Mouse (Mus musculus) forebrain, postnatal 0 days (tissue): ENCODE measurements around the gene Tcf7l1. TPM values are rescaled to one million over a fixed set of nuclear protein-coding genes. Genes with fewer than 3 reads are reported as not detected.

ENCODE experiments used
- ATAC-seq: fragments of 200-750 bp; cut with Nextera tagmentation; 2 replicates; pipeline ENCODE4 v1.8.0; 2017; ENCODE audit warnings: mild to moderate bottlenecking, moderate library complexity
- DNase-seq: peaks from one replicate; pipeline ENCODE4 v3.0.0-alpha.2; 2015
- H3K27ac ChIP-seq: fragments of 300-500 bp; sonication (generic); 2 replicates; pipeline ENCODE4 v1.5.1; 2014; ENCODE audit warnings: low read depth, mild to moderate bottlenecking, antibody characterized with exemption, low read length, moderate library complexity, mixed read lengths
- H3K27me3 ChIP-seq: fragments of 300-500 bp; sonication (generic); 2 replicates; pipeline ENCODE4 v1.6.1; 2014; ENCODE audit warnings: mild to moderate bottlenecking, low read length, mixed read lengths; ENCODE audit not compliant: insufficient read depth
- H3K36me3 ChIP-seq: fragments of 300-500 bp; sonication (generic); 2 replicates; pipeline ENCODE4 v1.6.1; 2014; ENCODE audit warnings: mild to moderate bottlenecking, moderate library complexity; ENCODE audit not compliant: insufficient read depth
- H3K4me1 ChIP-seq: fragments of 300-500 bp; sonication (generic); 2 replicates; pipeline ENCODE4 v1.6.1; 2014; ENCODE audit warnings: antibody characterized with exemption; ENCODE audit not compliant: insufficient read depth
- H3K4me2 ChIP-seq: fragments of 300-500 bp; sonication (generic); 2 replicates; pipeline ENCODE4 v1.6.1; 2014; ENCODE audit warnings: low read depth, mild to moderate bottlenecking, moderate library complexity
- H3K4me3 ChIP-seq: fragments of 300-500 bp; sonication (generic); 2 replicates; pipeline ENCODE4 v1.5.1; 2014; ENCODE audit warnings: low read depth, low read length, mixed read lengths
- H3K9ac ChIP-seq: fragments of 300-500 bp; sonication (generic); 2 replicates; pipeline ENCODE4 v1.6.1; 2014; ENCODE audit warnings: mild to moderate bottlenecking
- H3K9me3 ChIP-seq: fragments of 300-500 bp; sonication (generic); 2 replicates; pipeline ENCODE4 v1.6.1; 2016; ENCODE audit warnings: low read length
- CTCF ChIP-seq: sonication (generic); IDR thresholded peaks from 2 replicates; pipeline ENCODE4 v1.5.1; 2016; ENCODE audit warnings: antibody characterized with exemption, control low read depth, low read depth
- WGBS: fragments of 180-500 bp; shearing (Covaris S2); extraction: QIAGEN DNeasy Blood & Tissue Kit; methylation state at CpG from one replicate; pipeline ENCODE4 v1.1.7; 2014; 5-methylcytosine and 5-hydroxymethylcytosine counted together
- polyA plus RNA-seq: library from polyadenylated mRNA; unstranded; fragments of >200 nt; fragmentation: Nextera tagmentation; extraction: Ambion mirVana; gene quantifications from 2 replicates; pipeline ENCODE4 v1.2.1, GENCODE M21; 2015
- total RNA-seq: library from RNA; depleted of rRNA; stranded (reverse); fragments of >200 nt; gene quantifications from 2 replicates; pipeline ENCODE4 v1.2.3, GENCODE M21; 2014

Tcf7l1 gene
- total and polyA plus RNA-seq, 2 experiments from 2014 or later = 1.1 to 4.5 TPM

GRCm38 (mm10) chr6:72663000-72663399, 126.1 kb downstream of the Tcf7l1 start:
- Histone ChIP-seq H3K4me2 (no peak overlapping the region), H3K36me3 (no peaks in the 10 kb centered on the region), H3K4me1 (no peaks in the 10 kb centered on the region), H3K9me3 (no peaks in the 10 kb centered on the region), H3K27ac (no peak overlapping the region), H3K27me3 (no peaks in the 10 kb centered on the region), H3K9ac (no peak overlapping the region), H3K4me3 (no peak overlapping the region)
- TF ChIP-seq CTCF = 0 out of 2 replicates have a peak, but pooled peaks have one; percentile 11
- WGBS = 5% methylated on average over 1 of the region's 1 CpGs
- no peak for DNase-seq
- no peak for ATAC-seq

GRCm38 (mm10) chr6:72660391-72660720, 128.7 kb downstream of the Tcf7l1 start:
- DNase-seq (no peak), ATAC-seq (no peak)
- Histone ChIP-seq H3K9ac (no peak overlapping the region), H3K4me3 (no peak overlapping the region), H3K4me1 (no peaks in the 10 kb centered on the region), H3K4me2 (no peak overlapping the region), H3K9me3 (no peaks in the 10 kb centered on the region), H3K36me3 (no peaks in the 10 kb centered on the region), H3K27ac (no peak overlapping the region), H3K27me3 (no peaks in the 10 kb centered on the region)
- no peak for TF ChIP-seq CTCF
- WGBS = 56% methylated on average over 6 of the region's 6 CpGs

GRCm38 (mm10) chr6:72659717-72660390, 129.2 kb downstream of the Tcf7l1 start:
- TF ChIP-seq CTCF = no peak
- WGBS = 84% methylated on average over 8 of the region's 8 CpGs
- Histone ChIP-seq H3K9ac (no peak overlapping the region), H3K27me3 (no peaks in the 10 kb centered on the region), H3K36me3 (no peaks in the 10 kb centered on the region), H3K27ac (no peak overlapping the region), H3K9me3 (no peaks in the 10 kb centered on the region), H3K4me1 (no peaks in the 10 kb centered on the region), H3K4me3 (no peak overlapping the region), H3K4me2 (no peak overlapping the region)
- DNase-seq (no peak), ATAC-seq (no peak)

DNA sequence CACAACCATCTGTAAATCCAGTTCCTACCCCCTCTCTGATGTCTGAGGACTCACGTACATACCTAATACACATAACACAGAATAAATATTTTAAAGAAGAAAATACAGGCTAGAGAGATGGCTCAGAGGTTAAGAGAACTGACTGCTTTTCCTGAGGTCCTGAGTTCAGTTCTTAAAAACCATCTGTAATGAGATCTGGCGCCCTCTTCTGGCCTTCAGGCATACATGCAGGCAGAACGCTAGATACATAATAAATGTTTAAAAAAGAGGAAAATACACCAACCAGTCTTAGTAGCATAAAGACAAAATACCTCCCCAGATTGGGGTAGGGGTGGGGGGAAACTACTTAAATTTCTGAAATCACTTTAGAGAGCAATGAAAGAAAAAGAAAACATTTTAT, 131.0 kb downstream of the Tcf7l1 start:
- Histone ChIP-seq H3K9ac (no peak overlapping the region), H3K4me1 (no peaks in the 10 kb centered on the region), H3K27ac (no peak overlapping the region), H3K4me2 (no peak overlapping the region), H3K9me3 (no peaks in the 10 kb centered on the region), H3K4me3 (no peak overlapping the region), H3K27me3 (no peaks in the 10 kb centered on the region), H3K36me3 (no peaks in the 10 kb centered on the region)
- DNase-seq (no peak), ATAC-seq (no peak)
- 59% methylated on average over 3 of the region's 3 CpGs for WGBS
- TF ChIP-seq CTCF = peak; percentile 49

- H3K9me3 ChIP-seq = no peaks in the 10 kb centered on the region
- no peak for TF ChIP-seq CTCF
- no peak for ATAC-seq
- no peak overlapping the region for H3K27ac ChIP-seq
- DNase-seq = no peak
- no peaks in the 10 kb centered on the region for H3K27me3 ChIP-seq
- WGBS = 94% methylated on average over 7 of the region's 7 CpGs
- H3K9ac ChIP-seq = no peak overlapping the region
- H3K4me1 ChIP-seq = no peaks in the 10 kb centered on the region
- H3K4me2 ChIP-seq = no peak overlapping the region
- no peak overlapping the region for H3K4me3 ChIP-seq
- H3K36me3 ChIP-seq = no peaks in the 10 kb centered on the region
Measured at GRCm38 (mm10) chr6:72656053-72656442, 133.0 kb downstream of the Tcf7l1 start.

- DNase-seq = peak; percentile 49
- no peak for TF ChIP-seq CTCF
- H3K27me3 ChIP-seq = no peaks in the 10 kb centered on the region
- WGBS = 45% methylated on average over 20 of the region's 20 CpGs
- H3K9me3 ChIP-seq = no peaks in the 10 kb centered on the region
- H3K4me1 ChIP-seq = no peaks in the 10 kb centered on the region
- no peaks in the 10 kb centered on the region for H3K36me3 ChIP-seq
- ATAC-seq = peak; percentile 84
- 0 out of 2 replicates have a peak overlapping the region, but pooled peaks have one; percentile 25 for H3K9ac ChIP-seq
- H3K27ac ChIP-seq = peak overlapping the region; percentile 45; the same call in 1 of the 2 replicates
- peak overlapping the region; percentile 19 for H3K4me3 ChIP-seq
- peak overlapping the region; percentile 39 for H3K4me2 ChIP-seq
Measured at GRCm38 (mm10) chr6:72655309-72656052, 133.6 kb downstream of the Tcf7l1 start.

DNA sequence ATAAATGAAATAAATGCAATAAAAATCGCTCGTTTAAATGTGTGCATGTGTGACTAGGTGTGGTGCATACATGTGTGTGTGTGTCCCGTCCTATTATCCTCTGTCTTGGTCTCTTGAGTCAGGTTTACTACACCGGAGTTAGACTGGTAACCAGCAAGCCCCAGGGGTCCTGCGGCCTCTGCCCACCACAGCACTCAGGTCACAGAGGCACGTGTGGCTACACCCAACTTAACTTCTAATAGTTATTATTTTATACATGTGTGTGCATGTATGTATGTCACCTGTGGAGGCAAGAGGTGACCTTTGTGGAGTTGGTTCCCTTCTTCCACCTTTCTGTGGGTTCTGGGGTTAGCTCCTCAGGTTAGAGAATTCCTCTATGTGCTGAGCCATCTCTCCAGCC, 134.7 kb downstream of the Tcf7l1 start:
- H3K4me2 ChIP-seq = no peak overlapping the region
- H3K9me3 ChIP-seq = no peaks in the 10 kb centered on the region
- H3K4me3 ChIP-seq = no peak overlapping the region
- WGBS = 91% methylated on average over 6 of the region's 6 CpGs
- H3K4me1 ChIP-seq = no peaks in the 10 kb centered on the region
- no peak for TF ChIP-seq CTCF
- no peak overlapping the region for H3K9ac ChIP-seq
- DNase-seq (no peak), ATAC-seq (no peak)
- H3K27me3 ChIP-seq = no peaks in the 10 kb centered on the region
- no peak overlapping the region for H3K27ac ChIP-seq
- H3K36me3 ChIP-seq = no peaks in the 10 kb centered on the region
